Mouse (Mus musculus) liver, embryonic 14.5 days (tissue): ENCODE data around the gene Oscp1.

Source experiments
- CTCF ChIP-seq: IDR thresholded peaks from 2 replicates; pipeline ENCODE4 v1.5.1; 2016; ENCODE audit warnings: antibody characterized with exemption, low read depth, control low read depth
- EP300 ChIP-seq: IDR thresholded peaks from 2 replicates; pipeline ENCODE4 v1.6.1; 2016; ENCODE audit warnings: antibody characterized with exemption, low read depth

- TF ChIP-seq EP300 (no peak), CTCF (no peak)
These were observed 42.4 kb downstream of the Oscp1 start for GRCm38 (mm10) chr4:126100764-126101163.
